Mouse (Mus musculus) central nervous system, embryonic 14 days (tissue): ENCODE measurements around the gene Ifit2. TPM values are rescaled to one million over a fixed set of nuclear protein-coding genes. Genes with fewer than 3 reads are reported as not detected.

Experiments used
- polyA plus RNA-seq: library from polyadenylated mRNA; depleted of rRNA; stranded (reverse); fragments of >200 nt; gene quantifications from 2 replicates; pipeline ENCODE4 v1.2.3, GENCODE M21; 2012; rRNA removed

Gene Ifit2
- polyA plus RNA-seq, result 4.1 and 4.3 TPM in 2 replicates

GRCm38 (mm10) chr19:34550534-34551223 is at the start of gene Ifit2:
Gene Ifit2 (plus strand): TSS chr19:34550694.

DNA sequence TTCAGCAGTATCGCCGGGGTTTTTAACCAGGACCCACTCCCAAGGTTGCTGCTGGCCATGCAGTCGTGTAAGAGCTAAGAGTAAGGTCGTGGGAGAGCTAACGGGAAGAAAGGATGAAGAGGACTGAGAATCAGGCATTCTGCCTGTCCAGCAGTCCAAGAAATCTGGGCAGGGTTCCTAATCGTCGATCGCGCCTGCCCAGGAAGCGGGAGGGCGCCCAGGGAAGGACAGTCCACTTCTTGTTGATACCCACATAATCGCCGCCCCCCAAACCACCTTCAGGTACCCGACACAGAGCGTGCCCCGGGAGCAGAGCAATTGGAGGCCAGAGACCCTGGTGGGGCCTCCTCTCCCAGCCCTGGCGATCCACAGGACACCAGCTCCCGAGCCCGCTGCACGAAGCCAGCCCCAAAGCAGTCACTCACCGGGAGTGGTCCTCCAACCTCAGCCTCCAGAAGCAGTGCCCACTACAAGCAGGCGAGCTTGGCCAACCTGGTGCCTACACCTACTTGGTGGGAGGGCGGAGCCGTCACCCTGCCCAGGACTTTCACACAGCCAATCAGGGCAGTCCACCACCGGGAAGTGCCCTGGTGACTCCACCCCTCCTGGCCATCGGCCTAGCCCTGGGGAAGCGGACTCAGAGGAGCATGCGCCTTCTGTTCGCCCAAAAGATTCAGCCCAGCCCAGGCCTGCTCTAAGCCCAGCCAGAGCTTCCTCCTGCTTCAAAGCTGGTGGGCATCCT is 23.4 kb upstream of the Ifit2 start, which contains the start of gene Lipa:
Gene Lipa, minus strand, starts transcription at position 534 of the 742 bp plus-strand sequence.

GRCm38 (mm10) chr19:34583126-34583766 is 32.8 kb downstream of the Ifit2 start, which contains the start of gene Ifit3:
Gene Ifit3 (plus strand): TSS chr19:34583531.

DNA sequence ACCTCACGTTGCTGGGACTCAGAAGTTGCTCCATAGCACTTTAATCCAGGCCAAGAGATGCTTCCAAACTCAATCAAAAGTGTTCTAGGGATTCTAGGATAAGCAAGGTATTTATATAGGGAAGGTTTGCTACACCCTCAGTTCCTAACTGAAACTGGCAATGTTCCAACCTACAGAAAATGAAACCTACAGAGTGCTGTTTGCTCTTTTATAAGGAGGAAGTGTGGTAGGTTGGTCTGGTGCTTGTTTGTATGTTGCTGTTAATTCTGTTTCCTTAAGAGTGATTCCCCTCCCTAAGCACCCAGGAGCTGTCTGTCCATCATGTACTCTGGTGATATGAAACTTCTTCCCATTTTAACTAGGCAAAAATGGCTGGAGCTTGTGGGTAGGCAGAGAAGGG is 51.4 kb downstream of the Ifit2 start, which contains the start of gene Ifit1bl1:
Gene Ifit1bl1, minus strand, starts transcription at position 69 of the 400 bp plus-strand sequence.

GRCm38 (mm10) chr19:34607237-34608051 is 57.0 kb downstream of the Ifit2 start, which contains the start of gene Ifit3b:
Gene Ifit3b (plus strand): TSS chr19:34607970.

Other genes starting within 250 kb of the Ifit2 start
- gene Ch25h, start 75.5 kb upstream of the Ifit2 start, polyA plus RNA-seq, result 2.4 and 6.5 TPM in 2 replicates
- gene Lipa, start 23.2 kb upstream of the Ifit2 start, polyA plus RNA-seq, result 16.4 and 22.1 TPM in 2 replicates
- gene Ifit3, start 32.8 kb downstream of the Ifit2 start, polyA plus RNA-seq, result 5.2 and 7.9 TPM in 2 replicates
- 1.1 and 1.5 TPM in 2 replicates for gene Ifit1bl1, start 51.3 kb downstream of the Ifit2 start, polyA plus RNA-seq
- 0.77 and 1.4 TPM in 2 replicates for gene Ifit3b, start 57.3 kb downstream of the Ifit2 start, polyA plus RNA-seq
- gene Ifit1bl2, start 90.0 kb downstream of the Ifit2 start, polyA plus RNA-seq, result 0.11 and 0.16 TPM in 2 replicates
- gene Ifit1, start 90.2 kb downstream of the Ifit2 start, polyA plus RNA-seq, result 2.4 and 3.6 TPM in 2 replicates
- 1.7 and 1.9 TPM in 2 replicates for gene Slc16a12, start 196.6 kb downstream of the Ifit2 start, polyA plus RNA-seq